Mouse (Mus musculus) lung, postnatal 10 days (tissue): ENCODE results near the gene Syt15.
"Not testable (repeated sequence)": the region's sequence is repeated elsewhere in the genome, so short reads cannot be mapped to it uniquely, and the experiment has no call there.

Experiments
- DNase-seq: peaks from one replicate; pipeline ENCODE4 v3.0.0; 2021

The Syt15 gene

GRCm38 (mm10) chr14:34228830-34229506, 9.6 kb downstream of the Syt15 start:
- peak; percentile 28 for DNase-seq

DNA sequence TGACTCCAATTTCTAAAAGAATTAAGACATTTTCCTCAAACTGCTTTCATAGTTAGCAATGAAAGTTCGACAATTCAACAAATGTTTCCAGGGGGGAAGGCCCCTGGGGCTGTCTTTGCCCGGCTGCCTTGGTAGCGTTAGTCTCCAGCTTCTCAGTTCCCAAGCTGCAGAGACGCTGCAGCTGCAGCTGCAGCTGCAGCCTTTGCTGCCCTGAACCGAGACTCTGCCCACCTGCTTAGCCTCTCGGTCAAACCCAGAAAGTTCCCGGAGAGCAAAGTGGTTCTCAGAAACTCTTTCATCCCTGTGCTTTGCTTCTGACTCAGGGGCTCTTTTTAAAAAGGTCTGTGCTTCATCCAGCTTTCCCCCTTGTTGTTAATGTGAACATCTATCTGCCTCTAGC, 12.9 kb downstream of the Syt15 start:
- no peak for DNase-seq

DNA sequence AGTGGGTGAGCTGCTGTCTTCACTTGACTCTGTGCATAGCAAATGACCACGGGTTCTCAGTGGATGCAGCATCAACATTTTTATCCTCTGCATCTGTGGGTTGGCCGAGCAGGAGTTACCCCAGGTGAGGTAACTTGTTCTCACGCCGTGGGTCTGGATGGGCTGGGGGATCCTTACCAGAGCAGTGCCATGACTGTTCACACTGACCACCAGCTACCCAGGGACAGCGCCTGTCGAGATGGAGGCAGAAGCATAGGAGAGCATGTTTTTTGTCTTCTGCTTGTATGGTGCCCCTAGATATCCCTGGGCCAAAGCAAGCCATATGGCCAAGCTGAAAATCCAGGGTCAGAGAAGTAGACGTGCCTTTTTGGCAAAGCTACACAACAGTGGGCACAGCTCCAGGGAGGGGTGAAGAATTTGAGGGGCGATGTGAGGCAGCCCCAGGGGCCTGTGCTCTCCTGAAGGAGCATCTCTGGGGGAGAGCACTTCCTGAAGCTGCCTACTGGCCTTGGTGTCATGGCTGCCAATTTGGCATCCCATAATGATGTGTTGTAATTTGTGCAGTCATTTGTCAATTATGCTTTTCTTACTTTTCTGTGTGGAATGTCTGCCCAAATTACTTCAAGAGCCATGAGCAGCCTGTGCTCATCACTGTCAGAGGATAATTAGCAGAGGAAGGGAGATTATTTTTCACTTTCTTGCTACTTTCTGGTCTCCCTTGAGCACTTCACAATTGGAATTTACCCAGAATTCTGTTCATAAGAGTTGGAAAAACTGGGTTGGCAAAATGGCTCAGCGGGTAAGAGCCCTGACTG, 13.7 kb downstream of the Syt15 start:
- peak; percentile 11 for DNase-seq

DNA sequence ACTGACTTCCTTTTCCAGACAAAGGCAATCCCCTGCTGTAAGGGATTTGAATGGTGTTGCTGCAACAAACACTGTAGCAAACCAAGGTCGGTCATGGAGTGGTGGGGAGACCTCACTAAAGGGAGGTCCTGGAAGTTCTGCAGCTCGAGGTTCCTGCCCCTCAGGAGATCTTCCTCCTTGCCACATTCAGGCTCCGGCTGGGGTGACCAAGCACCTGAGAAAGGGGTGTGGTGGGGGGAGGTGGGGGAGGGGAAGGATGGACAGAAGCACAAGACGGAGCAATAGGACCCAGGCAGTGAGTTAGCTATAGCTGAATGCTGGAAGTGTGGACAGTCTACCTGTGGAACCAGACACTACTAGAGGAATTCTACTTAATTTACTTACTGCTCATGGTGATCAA, 14.5 kb downstream of the Syt15 start:
- DNase-seq: no peak

DNA sequence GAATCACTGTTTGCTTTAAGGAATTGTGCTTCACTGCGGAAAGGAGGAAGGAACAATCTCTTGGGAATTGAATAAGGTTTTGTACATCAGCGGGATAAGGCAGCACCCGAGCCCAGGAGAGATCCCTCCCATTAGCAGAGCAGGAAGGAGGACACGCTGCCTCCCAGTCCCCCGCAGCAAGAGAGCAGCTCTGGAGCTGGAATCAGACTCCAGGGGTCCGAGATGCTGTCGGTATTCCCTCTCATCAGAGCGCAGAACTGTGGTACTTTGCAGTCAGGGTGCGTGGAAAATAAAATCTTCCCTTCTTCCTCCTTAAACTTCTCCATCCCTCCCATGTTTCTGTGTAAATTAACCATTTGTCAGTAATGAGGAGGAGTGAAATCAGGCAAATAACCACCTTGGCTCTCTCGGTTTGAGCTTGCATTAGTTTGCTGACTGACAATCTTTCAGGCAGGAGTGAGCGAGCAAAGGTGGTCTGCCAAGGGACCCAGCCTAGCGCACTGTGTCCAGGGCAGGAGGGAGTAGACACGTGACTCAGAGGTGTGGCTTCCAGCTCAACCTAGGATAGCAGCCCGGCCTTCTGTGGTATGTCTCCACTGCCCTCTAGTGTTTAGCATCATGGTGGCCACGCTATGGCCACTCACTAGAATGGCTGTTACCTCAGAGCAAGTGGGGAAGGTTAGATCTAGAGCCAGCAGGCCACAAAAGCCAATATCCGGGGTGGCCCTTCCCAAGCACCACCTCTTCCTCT, 15.4 kb downstream of the Syt15 start:
- DNase-seq: peak; percentile 85

DNA sequence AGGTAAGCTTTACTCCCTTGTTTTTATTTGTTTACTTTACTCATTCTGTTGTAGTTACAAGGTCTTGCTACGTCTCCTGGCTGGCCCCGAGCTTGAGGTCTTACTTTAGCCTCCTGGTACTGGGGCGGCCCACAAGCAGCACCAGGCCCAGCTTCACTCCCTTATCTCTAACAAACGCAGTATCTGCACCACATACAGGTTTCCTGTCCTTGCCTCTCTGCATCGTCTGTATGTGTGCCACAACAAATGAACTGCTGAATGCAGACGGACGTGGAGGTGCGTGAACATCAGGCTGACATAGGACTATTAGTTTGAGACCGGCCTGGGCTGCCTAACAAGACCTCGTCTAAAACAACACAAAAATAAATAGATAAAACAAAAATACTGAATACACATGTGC, 20.9 kb downstream of the Syt15 start:
- no peak for DNase-seq

- DNase-seq: no peak
Measured at GRCm38 (mm10) chr14:34240676-34241075, 21.3 kb downstream of the Syt15 start.

DNA sequence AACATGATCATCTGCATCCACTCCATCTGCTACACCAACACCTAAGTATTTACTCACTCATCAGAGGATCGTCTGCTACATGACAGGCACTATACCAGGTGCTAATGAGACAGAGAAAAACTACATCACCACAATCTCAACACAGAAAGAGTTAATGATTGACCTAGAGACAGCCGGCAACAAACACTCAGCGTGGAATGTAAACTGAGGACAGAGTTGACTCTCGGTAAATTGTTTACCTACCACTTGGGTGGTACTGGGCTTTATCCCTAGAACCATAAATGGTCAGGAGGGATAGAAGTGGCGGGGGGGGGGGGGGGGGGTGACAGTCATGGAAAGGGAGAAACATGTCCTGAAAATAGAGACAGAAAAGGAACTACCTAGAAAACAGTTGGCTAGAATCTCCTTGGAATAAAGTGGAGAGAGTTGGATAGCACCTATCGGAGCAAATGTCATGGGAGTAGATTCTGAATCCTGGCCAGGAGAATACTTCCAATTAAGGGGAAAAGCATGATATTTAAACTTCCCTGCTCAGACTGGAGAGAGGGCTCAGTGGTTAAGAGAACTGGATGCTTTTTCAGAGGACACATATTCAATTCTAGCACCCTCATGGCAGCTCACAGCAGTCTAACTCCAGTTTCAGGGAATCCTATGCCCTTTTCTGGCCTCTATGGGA, 33.2 kb downstream of the Syt15 start:
- DNase-seq: no peak

DNA sequence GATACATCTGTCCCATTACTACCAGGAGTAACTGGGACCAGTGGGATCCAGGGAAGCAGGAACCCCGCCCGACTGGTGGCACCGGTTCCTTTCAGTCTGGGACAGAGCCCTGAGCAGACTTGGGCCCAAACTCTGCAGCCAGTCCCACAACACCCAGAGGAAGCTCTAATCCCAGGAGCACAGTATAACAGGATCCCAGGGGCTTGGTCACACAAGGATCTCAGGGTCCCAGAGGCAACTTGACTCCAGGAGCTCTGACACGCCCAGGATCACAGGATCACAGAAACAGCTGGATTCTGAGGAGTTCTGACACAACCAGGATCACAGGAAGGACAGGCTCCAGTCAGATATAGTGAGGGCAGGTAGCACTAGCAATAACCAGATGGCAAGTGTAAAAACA, 33.9 kb downstream of the Syt15 start:
- no peak for DNase-seq

- DNase-seq: not testable (repeated sequence)
Measured at GRCm38 (mm10) chr14:34258525-34258924, 39.1 kb downstream of the Syt15 start.

DNA sequence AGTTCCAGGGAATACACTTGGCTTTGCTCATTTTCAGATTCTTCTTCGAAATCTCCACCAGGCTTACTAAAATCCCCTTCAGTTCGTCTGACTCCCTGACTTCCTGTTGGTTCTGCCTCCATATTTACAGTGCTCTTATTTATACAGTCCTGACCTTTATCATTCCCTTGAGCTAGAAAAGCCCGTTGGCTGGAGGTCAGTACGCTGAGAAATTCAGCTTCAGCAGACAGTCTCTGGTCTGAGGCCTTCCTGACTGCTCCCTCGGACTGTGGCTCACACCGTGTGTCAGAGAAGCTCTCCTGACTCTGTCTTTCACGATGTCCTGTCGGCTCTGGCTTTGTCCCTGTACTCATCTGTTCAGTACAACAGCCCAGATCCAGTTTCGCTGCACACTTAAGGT, 48.7 kb downstream of the Syt15 start:
- DNase-seq: no peak

DNA sequence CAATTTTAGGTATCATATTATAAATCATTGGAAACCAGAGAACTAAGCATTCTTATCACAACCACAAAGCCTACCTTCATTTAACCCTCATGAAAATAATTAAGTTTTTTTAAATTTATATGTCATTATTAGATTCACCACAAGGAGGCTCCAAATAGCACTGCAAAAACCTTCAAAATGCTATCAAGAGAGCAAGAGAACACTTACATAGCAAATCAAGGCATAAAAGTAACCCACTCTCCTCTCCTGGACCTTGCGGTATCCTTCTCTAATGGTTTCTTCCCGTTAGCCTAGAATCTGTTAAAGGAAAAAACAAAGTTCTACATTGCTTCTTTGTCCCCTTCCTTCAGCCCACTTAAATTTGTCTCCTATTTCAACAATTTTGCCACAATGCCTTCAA, 53.9 kb downstream of the Syt15 start:
- DNase-seq: no peak

DNA sequence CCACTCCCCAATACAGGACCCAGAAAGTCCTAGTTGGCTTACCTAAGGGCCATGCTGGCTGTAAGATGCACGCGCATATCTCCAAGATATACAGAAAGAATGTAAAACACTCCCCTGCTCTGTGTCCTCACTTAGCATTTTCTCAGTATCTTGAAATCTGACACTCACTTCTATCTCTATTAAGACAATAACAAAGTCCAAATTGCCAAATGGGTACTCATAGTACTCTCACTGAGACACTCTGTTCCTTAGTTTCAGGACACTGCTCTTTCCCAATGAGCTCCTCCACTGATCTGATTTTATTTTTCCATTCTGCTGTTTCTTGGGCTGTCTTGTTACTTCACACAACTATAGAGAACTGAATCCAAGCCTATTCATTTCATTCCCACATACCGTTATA, 54.7 kb downstream of the Syt15 start:
- no peak for DNase-seq

DNA sequence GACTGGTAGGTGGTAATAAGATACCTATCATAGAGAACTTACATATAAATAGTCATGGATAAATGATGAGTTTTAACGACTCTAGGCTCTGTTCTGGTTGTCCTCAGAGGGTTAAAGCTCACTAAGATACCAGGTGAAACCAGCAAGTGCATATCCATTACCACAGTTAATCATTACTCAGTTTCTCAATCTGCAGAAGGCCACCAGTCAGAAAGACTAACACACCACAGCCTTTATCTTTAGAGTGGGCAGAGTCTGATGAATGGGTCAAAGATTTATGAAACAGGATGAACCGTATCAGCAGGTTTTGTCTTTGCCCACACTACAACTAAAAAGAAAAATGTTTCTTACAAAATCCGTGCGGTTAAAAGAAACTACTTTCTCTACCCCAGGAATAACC, 55.8 kb downstream of the Syt15 start:
- DNase-seq: no peak

DNA sequence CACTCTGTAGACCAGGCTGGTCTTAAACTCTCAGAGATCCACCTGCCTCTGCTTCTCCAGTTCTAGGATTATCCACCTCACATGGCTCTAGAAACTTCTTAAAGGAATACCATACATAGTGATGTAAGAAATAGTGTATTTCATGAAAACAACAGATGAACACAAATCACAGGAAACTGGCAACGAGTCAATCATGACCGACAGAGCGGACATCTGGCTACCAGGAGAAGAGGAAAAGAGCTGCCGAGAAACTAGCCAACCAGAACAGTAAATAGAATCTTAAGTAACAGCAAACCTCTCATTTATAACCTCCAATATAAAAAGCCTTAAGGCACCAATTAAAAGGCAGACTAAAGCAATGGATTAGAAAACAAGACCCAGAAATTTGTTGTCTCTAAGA, 60.3 kb downstream of the Syt15 start:
- DNase-seq: no peak
